Mouse (Mus musculus) urinary bladder, postnatal 36 days (tissue): ENCODE data around the gene Gm7168.
"Not testable (repeated sequence)": the region's sequence is repeated elsewhere in the genome, so short reads cannot be mapped to it uniquely, and the experiment has no call there.

Experiments used
- DNase-seq, 2 experiments: peaks; one replicate each; pipeline ENCODE4 v3.0.0; 2022; ENCODE audit warnings: low spot score in 2 of 2, mixed read lengths in 1 of 2

Gm7168 gene

GRCm38 (mm10) chr17:13948073-13948472 is at the start of gene Gm7168:
TSS of gene Gm7168 (plus strand) at chr17:13948373.
- DNase-seq: not testable (repeated sequence)

GRCm38 (mm10) chr17:13898838-13899237 is 49.3 kb upstream of the Gm7168 start:
- DNase-seq: no peak

GRCm38 (mm10) chr17:13899241-13899640 is 48.9 kb upstream of the Gm7168 start:
- no peak for DNase-seq

- no peak for DNase-seq
Observed at GRCm38 (mm10) chr17:13903793-13904192, 44.4 kb upstream of the Gm7168 start.

GRCm38 (mm10) chr17:13907082-13907481 is 41.1 kb upstream of the Gm7168 start:
- DNase-seq: no peak

- DNase-seq: no peak
Observed at GRCm38 (mm10) chr17:13907681-13908080, 40.5 kb upstream of the Gm7168 start.

GRCm38 (mm10) chr17:13913951-13914350 is 34.2 kb upstream of the Gm7168 start:
- DNase-seq: no peak

- DNase-seq: no peak
Observed at GRCm38 (mm10) chr17:13914531-13914930, 33.6 kb upstream of the Gm7168 start.

- no peak for DNase-seq
Observed at GRCm38 (mm10) chr17:13920771-13921170, 27.4 kb upstream of the Gm7168 start.

- DNase-seq: no peak
Observed at GRCm38 (mm10) chr17:13923418-13923817, 24.8 kb upstream of the Gm7168 start.

- no peak for DNase-seq
Observed at GRCm38 (mm10) chr17:13924588-13924987, 23.6 kb upstream of the Gm7168 start.

- no peak for DNase-seq
Observed at GRCm38 (mm10) chr17:13925931-13926330, 22.2 kb upstream of the Gm7168 start.

GRCm38 (mm10) chr17:13930421-13930820 is 17.8 kb upstream of the Gm7168 start:
- no peak for DNase-seq

GRCm38 (mm10) chr17:13935364-13935763 is 12.8 kb upstream of the Gm7168 start:
- DNase-seq: not testable (repeated sequence)

- no peak for DNase-seq
Observed at GRCm38 (mm10) chr17:13937787-13938186, 10.4 kb upstream of the Gm7168 start.

GRCm38 (mm10) chr17:13938652-13939051 is 9.5 kb upstream of the Gm7168 start:
- DNase-seq: peak in 1 of 2 experiments; percentile 23

GRCm38 (mm10) chr17:13939231-13939630 is 8.9 kb upstream of the Gm7168 start:
- DNase-seq: not testable (repeated sequence)

GRCm38 (mm10) chr17:13940487-13940886 is 7.7 kb upstream of the Gm7168 start:
- DNase-seq: no peak

GRCm38 (mm10) chr17:13951570-13951969 is 3.4 kb downstream of the Gm7168 start:
- DNase-seq: not testable (repeated sequence)

GRCm38 (mm10) chr17:13958129-13958528 is 10.0 kb downstream of the Gm7168 start:
- not testable (repeated sequence) for DNase-seq

- not testable (repeated sequence) for DNase-seq
Observed at GRCm38 (mm10) chr17:13962245-13962644, 14.1 kb downstream of the Gm7168 start.

- DNase-seq: not testable (repeated sequence)
Observed at GRCm38 (mm10) chr17:13965048-13965447, 16.9 kb downstream of the Gm7168 start.

- DNase-seq: not testable (repeated sequence)
Observed at GRCm38 (mm10) chr17:13969917-13970316, 21.7 kb downstream of the Gm7168 start.

GRCm38 (mm10) chr17:13970796-13971195 is 22.6 kb downstream of the Gm7168 start:
- DNase-seq: not testable (repeated sequence)
